Mouse (Mus musculus) neural tube, embryonic 11.5 days (tissue): Measurements from ENCODE around the gene Tcf23. TPM values are rescaled to one million over a fixed set of nuclear protein-coding genes. Genes with fewer than 3 reads are reported as not detected.

Experiments
- ATAC-seq: fragments of 200-750 bp; cut with Nextera tagmentation; 2 replicates; pipeline ENCODE4 v1.8.0; 2017; ENCODE audit warnings: moderate number of reproducible peaks, mild to moderate bottlenecking, moderate TSS enrichment, moderate library complexity; ENCODE audit not compliant: insufficient read depth, low FRiP score, low TSS enrichment
- DNase-seq: peaks from one replicate; pipeline ENCODE4 v3.0.0-alpha.2; 2015; ENCODE audit warnings: low spot score
- H3K27ac ChIP-seq: fragments of 300-500 bp; sonication (generic); 2 replicates; pipeline ENCODE4 v1.5.1; 2014; ENCODE audit warnings: low read depth, mild to moderate bottlenecking, low read length
- H3K27me3 ChIP-seq: fragments of 300-500 bp; sonication (generic); 2 replicates; pipeline ENCODE4 v1.6.1; 2014; ENCODE audit warnings: mild to moderate bottlenecking, low read length, mixed read lengths; ENCODE audit not compliant: control insufficient read depth, insufficient read depth
- H3K36me3 ChIP-seq: fragments of 300-500 bp; sonication (generic); 2 replicates; pipeline ENCODE4 v1.6.1; 2014; ENCODE audit warnings: mild to moderate bottlenecking, low read length, moderate library complexity, mixed read lengths; ENCODE audit not compliant: control insufficient read depth, insufficient read depth
- H3K4me1 ChIP-seq: fragments of 300-500 bp; sonication (generic); 2 replicates; pipeline ENCODE4 v1.6.1; 2014; ENCODE audit warnings: low read length, mixed read lengths; ENCODE audit not compliant: control insufficient read depth, insufficient read depth
- H3K4me2 ChIP-seq: fragments of 300-500 bp; sonication (generic); 2 replicates; pipeline ENCODE4 v1.6.1; 2014; ENCODE audit warnings: low read depth, mild to moderate bottlenecking, moderate library complexity
- H3K4me3 ChIP-seq: fragments of 300-500 bp; sonication (generic); 2 replicates; pipeline ENCODE4 v1.5.1; 2014; ENCODE audit warnings: low read depth, low read length
- H3K9ac ChIP-seq: fragments of 300-500 bp; sonication (generic); 2 replicates; pipeline ENCODE4 v1.6.1; 2014; ENCODE audit warnings: mild to moderate bottlenecking, low read length
- H3K9me3 ChIP-seq: fragments of 300-500 bp; sonication (generic); 2 replicates; pipeline ENCODE4 v1.6.1; 2016; ENCODE audit warnings: low read length; ENCODE audit not compliant: control insufficient read depth
- WGBS: fragments of 180-500 bp; shearing (Covaris S2); extraction: QIAGEN DNeasy Blood & Tissue Kit; methylation state at CpG from one replicate; pipeline ENCODE4 v1.1.7; 2014; 5-methylcytosine and 5-hydroxymethylcytosine counted together
- polyA plus RNA-seq: library from polyadenylated mRNA; unstranded; fragments of >200 nt; fragmentation: Nextera tagmentation; extraction: Ambion mirVana; gene quantifications from 2 replicates; pipeline ENCODE4 v1.2.1, GENCODE M21; 2014

The Tcf23 gene
- polyA plus RNA-seq, 1 experiment from 2014 or later = not detected

GRCm38 (mm10) chr5:30954065-30954464, 14.4 kb upstream of the Tcf23 start:
- H3K36me3 ChIP-seq = peaks cover 22% of the 10 kb centered on the region

DNA sequence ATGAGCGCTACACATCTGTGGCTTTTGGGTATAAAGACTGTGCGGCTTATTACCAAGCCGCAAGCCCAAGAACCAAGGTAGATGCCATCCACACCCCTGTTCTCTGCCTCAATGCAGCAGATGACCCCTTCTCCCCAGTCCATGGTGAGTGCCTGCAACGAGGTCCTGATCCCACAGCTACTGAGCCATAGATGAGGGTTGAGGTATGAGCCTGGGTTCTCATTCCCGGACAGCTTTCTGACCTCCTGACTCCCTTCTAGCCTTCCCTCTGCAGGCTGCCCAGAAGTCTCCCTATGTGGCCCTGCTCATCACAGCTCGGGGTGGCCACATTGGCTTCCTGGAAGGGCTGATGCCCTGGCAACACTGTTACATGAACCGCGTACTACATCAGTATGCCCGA, 13.9 kb upstream of the Tcf23 start:
- no peak overlapping the region for H3K4me2 ChIP-seq
- peaks cover 22% of the 10 kb centered on the region for H3K36me3 ChIP-seq
- H3K4me1 ChIP-seq = peaks cover 13% of the 10 kb centered on the region
- no peaks in the 10 kb centered on the region for H3K27me3 ChIP-seq
- 96% methylated on average over 9 of the region's 9 CpGs for WGBS
- H3K9me3 ChIP-seq = no peaks in the 10 kb centered on the region
- no peak overlapping the region for H3K27ac ChIP-seq
- H3K9ac ChIP-seq = no peak overlapping the region
- no peak overlapping the region for H3K4me3 ChIP-seq
- DNase-seq (no peak), ATAC-seq (no peak)

More at GRCm38 (mm10) chr5:30954065-30954464, 14.4 kb upstream of the Tcf23 start:
- no peak for DNase-seq
- Histone ChIP-seq H3K4me2 (no peak overlapping the region), H3K27me3 (no peaks in the 10 kb centered on the region), H3K9ac (no peak overlapping the region), H3K27ac (no peak overlapping the region), H3K9me3 (no peaks in the 10 kb centered on the region), H3K4me3 (no peak overlapping the region), H3K4me1 (peaks cover 9% of the 10 kb centered on the region)
- WGBS = 93% methylated on average over 6 of the region's 6 CpGs
- ATAC-seq = no peak

- no peaks in the 10 kb centered on the region for H3K27me3 ChIP-seq
- H3K4me3 ChIP-seq = no peak overlapping the region
- H3K9ac ChIP-seq = no peak overlapping the region
- H3K4me1 ChIP-seq = peaks cover 11% of the 10 kb centered on the region
- WGBS = 92% methylated on average over 6 of the region's 6 CpGs
- no peak overlapping the region for H3K4me2 ChIP-seq
- H3K36me3 ChIP-seq = peaks cover 22% of the 10 kb centered on the region
- H3K27ac ChIP-seq = no peak overlapping the region
- ATAC-seq = no peak
- no peak for DNase-seq
- no peaks in the 10 kb centered on the region for H3K9me3 ChIP-seq
These were observed 12.7 kb upstream of the Tcf23 start for GRCm38 (mm10) chr5:30955751-30956150.

GRCm38 (mm10) chr5:30957891-30958290, 10.6 kb upstream of the Tcf23 start:
- Histone ChIP-seq H3K4me1 (peaks cover 11% of the 10 kb centered on the region), H3K9ac (no peak overlapping the region), H3K4me3 (no peak overlapping the region), H3K27ac (no peak overlapping the region), H3K36me3 (peaks cover 22% of the 10 kb centered on the region), H3K27me3 (no peaks in the 10 kb centered on the region), H3K9me3 (no peaks in the 10 kb centered on the region), H3K4me2 (no peak overlapping the region)
- ATAC-seq = no peak
- 93% methylated on average over 6 of the region's 6 CpGs for WGBS
- no peak for DNase-seq

GRCm38 (mm10) chr5:30959198-30959854, 9.1 kb upstream of the Tcf23 start:
- no peak; the same call in 1 of the 2 replicates for ATAC-seq
- DNase-seq = no peak
- peak overlapping the region; percentile 92 for H3K4me2 ChIP-seq
- H3K27ac ChIP-seq = peak overlapping the region; percentile 82
- H3K36me3 ChIP-seq = peaks cover 19% of the 10 kb centered on the region
- WGBS = 42% methylated on average over 19 of the region's 19 CpGs
- H3K9me3 ChIP-seq = no peaks in the 10 kb centered on the region
- H3K9ac ChIP-seq = peak overlapping the region; percentile 84
- peaks cover 11% of the 10 kb centered on the region for H3K4me1 ChIP-seq
- peak overlapping the region; percentile 86 for H3K4me3 ChIP-seq
- no peaks in the 10 kb centered on the region for H3K27me3 ChIP-seq

- peak within 1 kb of the TSS; percentile 84 for H3K9ac ChIP-seq
These were observed 8.4 kb upstream of the Tcf23 start, which contains the start of gene Preb for GRCm38 (mm10) chr5:30959966-30960501. Preb (minus strand) TSS chr5:30960361.

GRCm38 (mm10) chr5:30960814-30961213, 7.6 kb upstream of the Tcf23 start:
- Histone ChIP-seq H3K9me3 (no peaks in the 10 kb centered on the region), H3K36me3 (peaks cover 10% of the 10 kb centered on the region), H3K27ac (no peak overlapping the region), H3K4me3 (no peak overlapping the region; the same call in 1 of the 2 replicates), H3K27me3 (no peaks in the 10 kb centered on the region), H3K4me1 (peaks cover 11% of the 10 kb centered on the region), H3K4me2 (peak overlapping the region; percentile 92), H3K9ac (no peak overlapping the region)
- DNase-seq (no peak), ATAC-seq (no peak)
- 91% methylated on average over 2 of the region's 2 CpGs for WGBS

More at GRCm38 (mm10) chr5:30959966-30960501, 8.4 kb upstream of the Tcf23 start, which contains the start of gene Preb:
- DNase-seq = peak; percentile 99
- H3K36me3 ChIP-seq = peaks cover 15% of the 10 kb centered on the region
- peak within 1 kb of the TSS; percentile 92 for H3K4me2 ChIP-seq
- under 1% methylated on average over 56 of the region's 56 CpGs for WGBS
- H3K27ac ChIP-seq = peak within 1 kb of the TSS; percentile 82
- H3K4me1 ChIP-seq = peaks cover 11% of the 10 kb centered on the region
- H3K27me3 ChIP-seq = no peaks in the 10 kb centered on the region
- peak; percentile 89 for ATAC-seq
- peak within 1 kb of the TSS; percentile 86 for H3K4me3 ChIP-seq
- H3K9me3 ChIP-seq = no peaks in the 10 kb centered on the region

- no peak overlapping the region for H3K4me3 ChIP-seq
- no peak for ATAC-seq
These were observed 6.6 kb upstream of the Tcf23 start for GRCm38 (mm10) chr5:30961545-30962505.

More at GRCm38 (mm10) chr5:30961545-30962505, 6.6 kb upstream of the Tcf23 start:
- Histone ChIP-seq H3K27me3 (no peaks in the 10 kb centered on the region), H3K9me3 (no peaks in the 10 kb centered on the region), H3K4me2 (no peak overlapping the region), H3K4me1 (peaks cover 11% of the 10 kb centered on the region), H3K36me3 (peaks cover 8% of the 10 kb centered on the region), H3K9ac (no peak overlapping the region), H3K27ac (no peak overlapping the region)
- WGBS = 81% methylated on average over 10 of the region's 10 CpGs
- DNase-seq = no peak
